Mouse (Mus musculus) kidney, adult 11 months (tissue): Measurements from ENCODE around the gene Defb26.

Experiments
- DNase-seq: peaks from one replicate; pipeline ENCODE4 v3.0.0; 2022

Defb26 gene

DNA sequence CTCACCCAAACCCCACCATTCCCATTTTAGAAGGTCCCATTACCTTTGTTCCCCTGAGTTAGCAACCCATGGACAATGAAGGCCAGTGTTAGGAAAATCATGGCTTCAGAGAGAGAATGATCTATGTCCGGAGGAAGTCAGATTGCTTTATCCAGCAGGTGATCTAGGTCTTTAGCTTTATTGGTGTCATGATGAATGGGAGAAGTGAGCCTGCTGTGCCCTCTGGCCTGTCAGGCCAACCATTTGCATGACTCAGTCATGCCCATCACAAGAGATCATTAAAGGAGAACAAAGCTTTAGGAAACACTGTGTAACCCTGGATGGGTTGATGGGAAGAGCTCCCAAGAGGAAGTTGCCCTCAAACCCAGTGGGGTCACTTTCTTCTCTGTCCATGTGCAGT lies at the start of gene Defb26:
Gene Defb26, minus strand, starts transcription at position 101 of the 400 bp plus-strand sequence.
- DNase-seq: no peak

DNA sequence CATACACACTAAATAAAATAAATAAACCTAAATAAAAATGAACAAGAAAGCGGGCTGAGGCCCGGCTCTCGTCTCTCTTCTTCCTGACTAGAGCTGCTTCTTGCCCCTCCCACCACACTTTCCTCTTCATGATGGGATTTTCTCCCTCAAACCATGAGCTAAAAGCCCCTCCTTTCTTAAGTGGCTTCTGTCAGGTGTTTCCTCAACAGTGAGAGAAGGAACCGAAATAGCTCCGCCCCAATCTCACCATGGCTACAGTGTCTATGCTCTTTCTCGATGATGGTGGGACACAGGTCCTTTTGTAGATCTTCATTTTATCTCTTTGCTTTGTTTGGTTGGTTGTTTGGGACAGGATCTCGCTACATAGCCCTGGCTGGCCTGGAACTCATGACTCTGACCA lies 45.2 kb upstream of the Defb26 start:
- no peak for DNase-seq

DNA sequence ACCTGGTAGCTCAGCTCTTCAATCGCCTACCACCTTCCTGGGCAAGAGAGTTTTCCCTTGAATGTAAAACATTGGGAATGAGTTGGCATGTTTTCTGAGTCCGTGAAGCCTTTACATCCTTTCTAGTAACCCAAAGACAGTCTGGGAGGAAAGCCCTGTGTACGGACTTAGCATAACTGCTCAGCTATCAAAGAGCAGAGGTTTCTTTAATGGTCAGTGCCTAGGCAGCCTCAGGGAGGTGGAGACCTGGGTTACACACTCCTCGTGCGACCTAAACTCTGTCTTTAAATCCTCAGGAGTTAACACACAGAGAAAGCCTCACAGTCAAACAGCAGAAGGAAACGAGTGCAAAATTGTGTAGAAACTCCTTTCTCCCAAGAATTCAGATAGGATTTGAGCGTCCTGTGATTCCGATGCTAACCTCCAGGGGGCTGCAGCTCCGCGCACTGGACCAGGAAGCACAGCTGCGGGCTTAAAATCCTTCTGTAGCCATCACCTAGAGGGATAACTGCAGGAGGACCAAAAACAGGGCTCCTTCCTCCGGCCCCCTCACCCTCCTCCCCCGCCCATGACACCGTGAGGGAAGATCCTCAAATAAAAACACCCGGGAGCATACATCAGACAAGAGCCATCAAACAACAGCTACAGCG lies 42.4 kb upstream of the Defb26 start:
- DNase-seq: peak; percentile 36

- no peak for DNase-seq
Measured at GRCm38 (mm10) chr2:152548124-152548523, 36.6 kb upstream of the Defb26 start.

GRCm38 (mm10) chr2:152544691-152545090 lies 33.2 kb upstream of the Defb26 start:
- peak; percentile 66 for DNase-seq

DNA sequence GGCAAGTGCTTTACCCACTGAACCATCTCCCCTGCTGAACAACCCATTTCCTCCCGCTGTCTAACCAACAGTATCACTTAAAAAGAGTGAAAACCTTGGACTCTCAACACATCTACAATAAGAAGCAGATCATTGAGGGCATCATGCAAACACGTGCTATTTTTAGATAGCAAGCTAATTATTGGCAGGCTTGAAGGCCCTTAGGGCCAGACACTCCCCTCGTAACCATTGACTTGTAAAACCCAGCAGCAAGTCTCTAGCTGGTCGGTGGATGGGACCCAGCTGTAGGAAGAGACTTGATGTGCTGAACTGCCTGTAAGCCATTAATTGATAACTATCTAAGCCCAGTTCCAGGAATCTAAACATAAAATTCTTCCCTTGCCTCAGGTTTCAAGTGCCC lies 32.0 kb upstream of the Defb26 start:
- peak; percentile 80 for DNase-seq

- no peak for DNase-seq
Measured at GRCm38 (mm10) chr2:152542897-152543296, 31.4 kb upstream of the Defb26 start.

GRCm38 (mm10) chr2:152541979-152542378 lies 30.5 kb upstream of the Defb26 start:
- DNase-seq: no peak

- peak; percentile 79 for DNase-seq
Measured at GRCm38 (mm10) chr2:152539944-152540710, 28.6 kb upstream of the Defb26 start, which contains the start of gene Defb29. Gene Defb29, minus strand, starts transcription at chr2:152540098.

DNA sequence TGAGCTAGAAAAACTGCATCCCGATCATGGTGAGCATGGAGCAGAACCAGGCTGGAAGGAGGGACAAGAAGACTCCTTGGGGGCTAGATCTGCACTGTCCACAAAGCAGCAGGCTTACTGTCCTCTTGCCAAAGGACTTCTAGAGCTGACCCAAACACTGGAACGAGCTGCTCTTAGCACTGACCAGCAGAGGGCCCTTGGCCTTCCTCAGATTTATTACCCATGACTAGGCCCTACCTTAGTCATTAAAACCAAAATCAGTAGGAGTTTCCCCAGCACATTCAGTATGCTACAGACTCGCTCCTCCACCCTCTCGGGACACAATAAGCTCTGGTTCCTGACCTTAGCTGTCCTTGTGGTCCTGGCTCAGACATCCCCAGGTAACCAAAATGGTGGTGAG lies 6.5 kb upstream of the Defb26 start, which contains the start of gene Defb28:
Gene Defb28, plus strand, starts transcription at position 275 of the 400 bp plus-strand sequence.
- no peak for DNase-seq

- DNase-seq: no peak
Measured at GRCm38 (mm10) chr2:152516084-152516483, 4.6 kb upstream of the Defb26 start.

DNA sequence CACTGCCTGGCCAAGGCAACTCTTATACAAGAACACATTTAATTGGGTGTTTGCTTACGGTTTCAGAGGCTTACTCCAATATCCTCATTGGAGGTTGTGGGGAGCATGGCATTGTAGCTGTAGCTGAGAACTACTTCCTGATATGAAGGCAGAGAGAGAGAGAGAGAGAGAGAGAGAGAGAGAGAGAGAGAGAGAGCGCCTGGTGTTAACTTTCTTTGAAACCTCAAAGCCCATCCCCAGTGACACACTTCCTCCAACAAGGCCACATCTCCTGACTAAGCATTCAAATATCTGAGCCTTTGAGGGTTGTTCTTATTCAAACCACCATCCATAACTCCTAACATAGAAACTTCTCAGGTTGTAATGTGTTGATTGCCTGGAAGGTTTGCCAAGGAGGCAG lies 7.5 kb downstream of the Defb26 start:
- no peak for DNase-seq

- DNase-seq: no peak
Measured at GRCm38 (mm10) chr2:152500863-152501229, 10.6 kb downstream of the Defb26 start.

GRCm38 (mm10) chr2:152500204-152500862 lies 11.2 kb downstream of the Defb26 start:
- DNase-seq: no peak

- DNase-seq: no peak
Measured at GRCm38 (mm10) chr2:152498020-152498419, 13.5 kb downstream of the Defb26 start.

- DNase-seq: no peak
Measured at GRCm38 (mm10) chr2:152493151-152493550, 18.3 kb downstream of the Defb26 start.

GRCm38 (mm10) chr2:152490038-152490437 lies 21.5 kb downstream of the Defb26 start, which contains the start of gene Defb22:
Gene Defb22, minus strand, starts transcription at chr2:152490138.
- no peak for DNase-seq

- DNase-seq: no peak
Measured at GRCm38 (mm10) chr2:152487024-152487423, 24.5 kb downstream of the Defb26 start.

- DNase-seq: no peak
Measured at GRCm38 (mm10) chr2:152481726-152482125, 29.8 kb downstream of the Defb26 start.

DNA sequence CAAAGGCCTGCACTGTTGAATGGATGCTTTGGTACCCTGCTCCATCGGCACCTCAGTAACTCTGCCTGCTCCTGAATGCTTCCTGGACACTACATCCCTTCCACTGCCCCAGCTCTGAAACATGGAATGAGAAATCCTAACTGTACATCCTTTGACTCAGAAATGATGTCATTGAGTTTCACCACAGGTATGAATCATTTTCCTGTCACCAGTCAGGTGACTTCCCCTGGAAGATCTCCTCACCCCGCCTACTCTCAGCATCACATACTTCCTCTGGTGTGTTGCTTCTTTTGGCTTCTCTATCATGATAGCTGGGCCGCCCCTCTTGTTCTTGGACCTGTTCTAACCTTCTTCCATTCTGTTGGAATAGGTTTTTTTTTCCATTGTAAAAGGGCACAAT lies 30.6 kb downstream of the Defb26 start:
- DNase-seq: no peak

DNA sequence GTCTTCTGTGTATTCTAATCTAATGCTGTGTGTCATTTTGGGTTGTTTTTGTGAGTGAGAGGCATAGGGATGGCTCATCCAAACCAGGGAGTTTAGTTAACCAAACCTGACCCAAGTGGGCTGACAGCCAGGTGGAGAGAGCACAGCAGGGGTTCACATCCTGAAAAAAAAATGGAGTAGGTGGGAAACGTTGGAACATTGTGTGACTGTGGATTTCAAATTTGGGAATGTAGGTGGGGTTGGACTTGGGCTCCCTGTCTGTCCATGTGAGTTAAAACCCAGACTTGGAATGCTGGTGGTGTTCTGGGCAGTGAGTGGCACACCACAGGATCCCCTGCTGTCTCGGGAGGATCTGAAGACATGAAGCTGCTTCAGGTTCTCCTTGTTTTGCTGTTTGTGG lies 34.7 kb downstream of the Defb26 start, which contains the start of gene Defb20:
Gene Defb20, plus strand, starts transcription at position 301 of the 400 bp plus-strand sequence.
- no peak for DNase-seq

DNA sequence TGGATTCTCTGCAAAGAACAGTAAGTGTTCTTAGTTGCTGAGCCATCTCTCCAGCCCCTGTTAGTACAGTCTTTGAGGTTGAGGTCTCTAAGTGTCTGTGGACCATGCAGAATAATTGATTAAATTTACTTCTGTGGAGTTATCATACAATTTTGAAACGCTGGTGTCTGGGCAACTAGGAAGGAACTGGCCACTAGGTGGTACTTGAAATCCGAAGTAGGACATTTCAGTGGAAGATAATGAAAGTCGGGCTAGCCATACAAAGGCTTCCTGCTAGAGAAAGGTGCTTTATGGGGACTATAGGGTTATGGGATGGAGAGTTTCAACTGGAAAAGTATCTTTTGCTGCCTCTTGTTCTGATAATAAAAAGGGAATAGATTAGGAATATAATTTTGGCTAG lies 39.1 kb downstream of the Defb26 start:
- no peak for DNase-seq

DNA sequence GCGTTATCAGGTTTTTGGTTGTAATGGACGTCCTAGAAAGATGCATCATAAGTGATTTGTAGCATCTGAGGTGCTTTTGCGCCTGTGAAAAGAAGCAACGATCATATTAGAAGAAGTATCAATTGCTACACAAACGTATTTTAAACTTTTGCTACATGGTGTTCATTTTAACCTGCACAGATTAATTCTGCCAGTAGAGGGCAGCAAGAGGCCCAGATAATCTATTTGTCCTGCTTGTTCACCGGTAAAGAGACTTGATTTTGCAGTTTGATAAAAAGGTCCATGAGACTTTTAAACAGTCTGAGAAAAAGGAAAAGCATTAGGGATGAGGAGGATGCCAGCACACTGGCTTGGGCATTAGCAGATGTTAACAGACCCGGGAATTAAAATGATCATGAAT lies 40.5 kb downstream of the Defb26 start:
- DNase-seq: peak; percentile 11
